Mouse (Mus musculus) layer of hippocampus, adult 18-20 months (tissue): ENCODE results near the gene Rtf1. TPM values are rescaled to one million over a fixed set of nuclear protein-coding genes. Genes with fewer than 3 reads are reported as not detected.

Experiments
- DNase-seq, 2 experiments: peaks; one replicate each; pipeline ENCODE4 v3.0.0; 2022; ENCODE audit warnings: low spot score in 2 of 2
- total RNA-seq, 2 experiments: library from RNA; stranded (reverse); gene quantifications; 2 replicates each; pipeline ENCODE4 v1.2.3; 2021

The Rtf1 gene
- total RNA-seq, 2 experiments from 2014 or later = 60.9 to 61.1 TPM

DNA sequence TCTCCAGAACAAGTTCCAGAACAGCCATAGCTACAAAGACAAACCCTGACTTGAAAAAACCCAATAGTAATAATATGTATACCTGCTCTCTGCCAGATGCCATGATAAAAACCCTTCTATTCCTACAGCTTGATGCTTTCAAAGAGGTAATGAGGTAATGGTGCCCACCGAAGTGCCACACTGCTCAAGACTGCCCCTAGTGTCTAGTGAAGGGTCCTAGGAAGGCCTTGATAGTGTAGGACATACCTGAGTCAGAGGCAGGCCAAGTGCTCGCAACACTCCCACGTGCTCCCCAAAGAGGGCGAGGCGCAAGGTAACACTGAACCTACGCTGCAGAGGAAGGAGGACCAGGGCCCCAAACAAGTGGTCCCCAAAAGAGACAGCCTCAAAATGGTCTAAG lies 92.4 kb downstream of the Rtf1 start:
- DNase-seq = no peak

Other genes starting within 250 kb of the Rtf1 start
- gene Ino80, start 197.4 kb upstream of the Rtf1 start, total RNA-seq = 10 to 100 TPM; 17.8 to 18.9 TPM
- gene Exd1, start 127.4 kb upstream of the Rtf1 start, total RNA-seq = under 1 TPM; 0.64 to 0.76 TPM
- 100 to 1,000 TPM; 154 to 166 TPM for gene Chp1, start 127.4 kb upstream of the Rtf1 start, total RNA-seq
- under 1 TPM; 0.51 to 0.62 TPM for gene Nusap1, start 56.8 kb upstream of the Rtf1 start, total RNA-seq
- gene Oip5, start 56.6 kb upstream of the Rtf1 start, total RNA-seq = 1 to 10 TPM in 1 of 2 experiments, under 1 TPM in 1; 0.79 to 1.2 TPM
- gene Ndufaf1, start 12.2 kb upstream of the Rtf1 start, total RNA-seq = 10 to 100 TPM; 30.1 to 35.2 TPM
- gene Itpka, start 67.3 kb downstream of the Rtf1 start, total RNA-seq = 100 to 1,000 TPM; 284 to 311 TPM
- gene Ltk, start 85.4 kb downstream of the Rtf1 start, total RNA-seq = 10 to 100 TPM; 12.5 to 15.8 TPM
- gene Rpap1, start 112.5 kb downstream of the Rtf1 start, total RNA-seq = 10 to 100 TPM; 17.7 to 19.2 TPM
- 10 to 100 TPM; 87.5 to 93.6 TPM for gene Tyro3, start 122.7 kb downstream of the Rtf1 start, total RNA-seq
- gene Mga, start 222.2 kb downstream of the Rtf1 start, total RNA-seq = 10 to 100 TPM; 69.2 to 71.2 TPM